Mouse (Mus musculus): Measurements from ENCODE around the gene Sdk2.

GRCm38 (mm10) chr11:113931701-113932100 is 135.1 kb downstream of the Sdk2 start:
- TF ChIP-seq POLR2A (IDR thresholded peaks at IDR 0.05; ENCODE audit: extremely low read depth, insufficient read depth, low read length) (no peak), CTCF (IDR thresholded peaks at IDR 0.05; ENCODE audit: extremely low read depth, insufficient read depth, low read length) (no peak)

Data from cortical plate, adult 2 months (tissue).